Mouse (Mus musculus) layer of hippocampus, postnatal 14 days (tissue): Measurements from ENCODE around the gene Arid3b. TPM values are rescaled to one million over a fixed set of nuclear protein-coding genes. Genes with fewer than 3 reads are reported as not detected.

Experiments used
- DNase-seq, 2 experiments: peaks; one replicate each; pipeline ENCODE4 v3.0.0; 2021 to 2022; ENCODE audit warnings: low spot score in 2 of 2, mixed read lengths in 1 of 2
- total RNA-seq, 2 experiments: library from RNA; stranded (reverse); gene quantifications; 2 replicates each; pipeline ENCODE4 v1.2.3; 2021

Arid3b gene
- total RNA-seq, 2 experiments from 2014 or later = 7.0 to 8.9 TPM

GRCm38 (mm10) chr9:57757578-57757977, 79.0 kb downstream of the Arid3b start:
- no peak for DNase-seq

- DNase-seq = no peak
These were observed 85.7 kb downstream of the Arid3b start for GRCm38 (mm10) chr9:57750901-57751300.

GRCm38 (mm10) chr9:57748831-57749230, 87.8 kb downstream of the Arid3b start:
- no peak for DNase-seq

- no peak for DNase-seq
These were observed 88.5 kb downstream of the Arid3b start for GRCm38 (mm10) chr9:57748137-57748536.

GRCm38 (mm10) chr9:57747067-57747466, 89.5 kb downstream of the Arid3b start:
- no peak for DNase-seq

- DNase-seq = peak in 1 of 2 experiments; percentile 71
These were observed 92.0 kb downstream of the Arid3b start for GRCm38 (mm10) chr9:57744462-57745091.

Other genes starting within 250 kb of the Arid3b start
- 10 to 100 TPM; 24.1 to 24.5 TPM for gene Ulk3, start 247.3 kb downstream of the Arid3b start, total RNA-seq
- 1 to 10 TPM; 2.4 to 3.2 TPM for gene Cplx3, start 230.5 kb downstream of the Arid3b start, total RNA-seq
- gene Lman1l, start 216.0 kb downstream of the Arid3b start, total RNA-seq = not detected
- 10 to 100 TPM; 41.6 to 49.5 TPM for gene Csk, start 183.2 kb downstream of the Arid3b start, total RNA-seq
- not detected for gene Cyp1a2, start 153.1 kb downstream of the Arid3b start, total RNA-seq
- under 1 TPM; 0.14 to 0.28 TPM for gene Cyp1a1, start 148.9 kb downstream of the Arid3b start, total RNA-seq
- 10 to 100 TPM; 12.8 to 14.2 TPM for gene Edc3, start 128.3 kb downstream of the Arid3b start, total RNA-seq
- 10 to 100 TPM; 65.6 to 82.9 TPM for gene Clk3, start 70.9 kb downstream of the Arid3b start, total RNA-seq
- gene Ubl7, start 74.2 kb upstream of the Arid3b start, total RNA-seq = 10 to 100 TPM; 97.5 to 98.6 TPM
- gene Sema7a, start 103.3 kb upstream of the Arid3b start, total RNA-seq = 100 to 1,000 TPM in 1 of 2 experiments, 10 to 100 TPM in 1; 95.4 to 102 TPM
- 1 to 10 TPM; 1.1 to 2.4 TPM for gene Cyp11a1, start 169.6 kb upstream of the Arid3b start, total RNA-seq
- 10 to 100 TPM in 1 of 2 experiments, 1 to 10 TPM in 1; 6.3 to 10.8 TPM for gene Stra6, start 227.0 kb upstream of the Arid3b start, total RNA-seq